Mouse (Mus musculus) testis, adult 2 months (tissue): ENCODE measurements around the gene Gm12216.

Source experiments
- CTCF ChIP-seq: fragments of 200-500 bp; IDR thresholded peaks from 2 replicates; pipeline ENCODE4 v1.5.1; 2012; ENCODE audit warnings: low read depth, mild to moderate bottlenecking, inconsistent platforms, low read length, moderate library complexity; ENCODE audit not compliant: control insufficient read depth, insufficient read depth, insufficient replicate concordance
- POLR2A ChIP-seq: fragments of 200-500 bp; IDR thresholded peaks from 2 replicates; pipeline ENCODE4 v1.6.1; 2012; ENCODE audit warnings: low read depth, mild to moderate bottlenecking, inconsistent platforms, low read length, moderate library complexity; ENCODE audit not compliant: control insufficient read depth

GRCm38 (mm10) chr11:53891505-53892451 is 32.7 kb upstream of the Gm12216 start, which contains the start of gene Slc22a5:
- TF ChIP-seq CTCF: no peak
- peak; percentile 72 for TF ChIP-seq POLR2A
